Mouse (Mus musculus) ES-E14 (cell line): ENCODE results near the gene Txndc9. TPM values are rescaled to one million over a fixed set of nuclear protein-coding genes. Genes with fewer than 3 reads are reported as not detected.

Experiments
- DNase-seq: peaks from one replicate; pipeline ENCODE4 v3.0.0-alpha.2; 2013; ENCODE audit warnings: low read depth, low spot score
- H3K27ac ChIP-seq: 2 replicates; pipeline ENCODE4 v1.5.1; 2012; ENCODE audit warnings: low read depth, mild to moderate bottlenecking, low read length, moderate library complexity, mixed read lengths; ENCODE audit not compliant: poor library complexity, insufficient read depth, severe bottlenecking
- H3K36me3 ChIP-seq: 2 replicates; pipeline ENCODE4 v1.6.1; 2012; ENCODE audit warnings: mild to moderate bottlenecking, low read length, moderate library complexity, mixed read lengths; ENCODE audit not compliant: control insufficient read depth, poor library complexity, insufficient read depth, severe bottlenecking
- H3K4me1 ChIP-seq, 2 experiments: fragments of 150-350 bp in 1 of 2; sonication (generic) in 1 of 2; 2 replicates each; pipeline ENCODE4 v1.6.1; 2012; ENCODE audit warnings: low read length in 2 of 2, mild to moderate bottlenecking in 1 of 2, mixed read lengths in 1 of 2; ENCODE audit not compliant: control insufficient read depth in 2 of 2, insufficient read depth in 2 of 2, poor library complexity in 1 of 2
- H3K4me3 ChIP-seq, 2 experiments: fragments of 150-350 bp in 1 of 2; sonication (generic) in 1 of 2; 2 replicates each; pipeline ENCODE4 v1.5.1; 2012; ENCODE audit warnings: low read length in 2 of 2, low read depth in 1 of 2, mild to moderate bottlenecking in 1 of 2, mixed read lengths in 1 of 2; ENCODE audit not compliant: insufficient read depth in 1 of 2, poor library complexity in 1 of 2, severe bottlenecking in 1 of 2
- H3K9ac ChIP-seq: 2 replicates; pipeline ENCODE4 v1.6.1; 2012; ENCODE audit warnings: low read depth, mild to moderate bottlenecking, low read length, mixed read lengths; ENCODE audit not compliant: poor library complexity, insufficient read depth, severe bottlenecking
- H3K9me3 ChIP-seq: fragments of 150-350 bp; sonication (generic); 2 replicates; pipeline ENCODE4 v1.6.1; 2012; ENCODE audit warnings: low read depth, mild to moderate bottlenecking, low read length; ENCODE audit not compliant: control insufficient read depth, insufficient read depth
- CHD2 ChIP-seq: IDR thresholded peaks from 2 replicates; pipeline ENCODE4 v1.6.1; 2014; ENCODE audit warnings: mild to moderate bottlenecking, low read depth, low read length, inconsistent platforms
- HCFC1 ChIP-seq: IDR thresholded peaks from 2 replicates; pipeline ENCODE4 v1.6.1; 2012; ENCODE audit warnings: low read length, inconsistent platforms, borderline replicate concordance; ENCODE audit not compliant: insufficient read depth
- MAFK ChIP-seq: IDR thresholded peaks from 2 replicates; pipeline ENCODE4 v1.6.1; 2014; ENCODE audit warnings: mild to moderate bottlenecking, low read depth, low read length, inconsistent platforms; ENCODE audit not compliant: insufficient read depth
- ZC3H11A ChIP-seq: IDR thresholded peaks from 2 replicates; pipeline ENCODE4 v1.6.1; 2012; ENCODE audit warnings: low read depth, mild to moderate bottlenecking, inconsistent platforms, low read length, borderline replicate concordance
- ZNF384 ChIP-seq: IDR thresholded peaks from 2 replicates; pipeline ENCODE4 v1.6.1; 2012; ENCODE audit warnings: low read depth, low read length, inconsistent platforms
- in situ Hi-C, 2 experiments: fragments of 600-800 bp; cut with MboI; formaldehyde crosslinking; loops; one replicate each; pipeline ENCODE4 v1.15.1; 2025; ENCODE audit warnings: low sequenced_read_pairs in 2 of 2, inconsistent platforms in 1 of 2; ENCODE audit not compliant: unreplicated experiment in 2 of 2
- total RNA-seq: library from RNA; depleted of rRNA; stranded (reverse); fragments of 300-350 nt; gene quantifications from 2 replicates; pipeline ENCODE4 v1.2.3, GENCODE M21; 2012

The Txndc9 gene
- total RNA-seq, 1 experiment: 71.2 TPM

DNA sequence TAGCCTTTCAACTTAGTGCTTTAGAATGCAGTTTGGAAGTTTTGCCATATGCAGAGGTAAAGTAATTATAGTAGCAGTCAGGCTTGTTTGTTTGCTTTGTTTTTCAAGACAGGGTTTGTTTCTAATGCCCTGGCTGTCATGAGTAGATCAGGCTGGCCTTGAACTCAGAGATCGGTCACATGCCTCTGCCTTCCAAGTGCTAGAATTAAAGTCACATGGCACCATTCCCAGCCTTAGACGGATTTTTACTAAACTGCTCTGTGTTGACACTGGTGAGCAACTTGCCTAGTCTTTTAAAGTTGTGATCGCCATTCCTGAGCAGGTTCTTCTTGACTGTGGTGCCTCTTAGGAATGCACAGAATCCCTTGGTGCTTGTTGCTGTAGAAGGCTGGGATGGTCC is 9.0 kb upstream of the Txndc9 start:
- Histone ChIP-seq H3K9me3 (no peaks in the 10 kb centered on the region), H3K4me1 (peaks cover 0 to 6% of the 10 kb centered on the region in 2 experiments; a peak in 1 of 4 replicates), H3K36me3 (no peaks in the 10 kb centered on the region), H3K4me3 (no peak overlapping the region), H3K27ac (no peak overlapping the region), H3K9ac (no peak overlapping the region)
- in situ Hi-C loops: no loop called here
- no peak for DNase-seq
- TF ChIP-seq ZNF384: no peak
- TF ChIP-seq CHD2: no peak
- TF ChIP-seq MAFK: no peak
- TF ChIP-seq HCFC1: no peak
- TF ChIP-seq ZC3H11A: no peak

DNA sequence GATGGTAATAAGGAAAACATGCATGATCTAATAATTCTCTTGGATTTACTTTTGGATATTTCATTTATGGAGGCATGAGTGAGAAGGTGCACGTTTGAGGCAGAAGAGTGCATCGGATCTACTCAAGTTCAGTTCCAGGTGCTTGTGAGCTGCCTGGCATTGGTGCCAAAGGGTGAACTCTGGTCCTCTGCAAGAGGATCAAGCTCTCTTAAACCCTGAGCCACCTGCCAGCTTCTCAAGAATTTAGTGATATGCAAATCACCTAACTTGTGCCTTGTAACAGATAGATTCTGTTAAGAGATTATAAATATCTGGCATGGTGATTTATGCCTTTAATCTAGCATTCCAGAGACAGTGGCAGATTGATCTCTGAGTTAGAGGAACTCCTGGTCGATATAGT is 5.4 kb upstream of the Txndc9 start:
- Histone ChIP-seq H3K27ac (no peak overlapping the region), H3K9ac (no peak overlapping the region)
- in situ Hi-C loops: no loop called here

DNA sequence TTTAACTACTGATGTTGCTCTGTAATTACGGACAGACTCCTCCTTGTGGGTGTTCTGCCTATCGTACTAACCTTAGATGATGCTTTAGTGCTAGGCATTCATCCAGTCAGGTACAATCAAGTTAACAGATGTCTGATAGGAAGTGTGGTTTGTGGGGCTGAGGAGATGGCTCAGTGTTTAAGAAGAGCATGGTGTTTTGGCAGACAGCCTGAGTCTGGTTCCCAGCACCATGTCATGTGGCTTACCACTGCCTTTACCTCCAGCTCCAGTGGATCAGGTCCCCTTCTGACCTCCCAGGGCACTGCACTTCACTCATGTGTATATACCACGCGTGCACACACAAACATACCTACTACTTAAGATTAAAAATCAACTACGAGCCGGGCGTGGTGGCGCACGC is 4.3 kb upstream of the Txndc9 start:
- H3K9ac ChIP-seq: no peak overlapping the region
- H3K9me3 ChIP-seq: no peaks in the 10 kb centered on the region
- H3K4me1 ChIP-seq: peaks cover 0 to 4% of the 10 kb centered on the region in 2 experiments; a peak in 1 of 4 replicates
- no peak for TF ChIP-seq ZNF384
- TF ChIP-seq HCFC1: no peak
- no peaks in the 10 kb centered on the region for H3K36me3 ChIP-seq
- no peak overlapping the region for H3K27ac ChIP-seq
- DNase-seq: no peak
- no peak overlapping the region for H3K4me3 ChIP-seq
- in situ Hi-C loops: no loop called here

More for the DNA sequence above, 5.4 kb upstream of the Txndc9 start:
- H3K9me3 ChIP-seq: no peaks in the 10 kb centered on the region
- peaks cover 0 to 4% of the 10 kb centered on the region in 2 experiments; a peak in 1 of 4 replicates for H3K4me1 ChIP-seq
- no peak for DNase-seq
- no peaks in the 10 kb centered on the region for H3K36me3 ChIP-seq
- TF ChIP-seq MAFK: no peak
- TF ChIP-seq CHD2: no peak
- TF ChIP-seq HCFC1: no peak
- TF ChIP-seq ZNF384: no peak
- no peak overlapping the region for H3K4me3 ChIP-seq

DNA sequence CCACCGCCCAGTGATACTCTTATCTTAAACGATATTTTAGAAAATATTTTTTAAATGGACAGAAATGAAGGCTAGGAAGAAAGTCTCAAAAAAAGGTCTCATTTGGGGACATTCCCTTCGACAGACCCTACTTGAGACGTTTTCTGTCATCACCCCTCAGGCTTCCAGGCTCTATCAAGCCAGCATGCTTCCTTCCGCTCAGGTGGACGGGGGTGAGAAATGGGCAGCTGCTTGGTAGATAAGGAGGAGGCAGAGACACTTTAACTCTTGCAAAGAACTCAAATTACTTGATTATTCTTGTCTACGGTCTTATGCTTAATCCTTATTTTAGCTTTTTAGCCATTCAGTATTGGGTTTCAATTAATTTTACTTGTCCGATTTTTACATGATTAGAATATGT is 3.2 kb upstream of the Txndc9 start:
- peaks cover 2% of the 10 kb centered on the region in 2 experiments; a peak in 1 of 4 replicates for H3K4me1 ChIP-seq
- no peaks in the 10 kb centered on the region for H3K9me3 ChIP-seq
- no peak overlapping the region for H3K4me3 ChIP-seq
- no peak overlapping the region for H3K27ac ChIP-seq
- DNase-seq: no peak
- TF ChIP-seq HCFC1 (no peak), ZNF384 (no peak), ZC3H11A (no peak), MAFK (no peak)
- H3K36me3 ChIP-seq: no peaks in the 10 kb centered on the region
- in situ Hi-C loops: no loop called here
- H3K9ac ChIP-seq: no peak overlapping the region

DNA sequence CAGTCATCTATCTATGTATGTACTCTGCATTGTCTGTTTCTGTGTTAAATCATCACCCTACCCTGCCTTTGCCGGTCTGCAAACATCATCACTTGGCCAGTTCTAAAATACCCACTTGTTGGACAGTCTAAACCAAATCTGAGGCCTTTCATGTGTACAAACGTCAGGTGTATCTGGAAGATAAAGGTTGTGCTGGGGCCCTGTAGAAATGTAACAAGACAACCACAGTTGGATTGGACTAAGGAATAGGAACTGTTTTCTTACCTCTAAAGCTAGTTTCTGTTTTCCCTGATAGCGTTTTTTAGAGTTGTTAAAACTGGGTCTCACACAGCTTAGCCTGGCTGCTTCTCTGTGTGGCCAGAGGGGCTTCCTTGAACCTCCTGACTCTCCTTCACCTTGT is 1.9 kb upstream of the Txndc9 start:
- no peak overlapping the region for H3K9ac ChIP-seq
- H3K9me3 ChIP-seq: no peaks in the 10 kb centered on the region
- TF ChIP-seq ZNF384: no peak
- TF ChIP-seq HCFC1: no peak
- TF ChIP-seq MAFK: no peak
- TF ChIP-seq CHD2: no peak
- TF ChIP-seq ZC3H11A: no peak
- peaks cover 2% of the 10 kb centered on the region in 2 experiments; a peak in 1 of 4 replicates for H3K4me1 ChIP-seq
- H3K27ac ChIP-seq: no peak overlapping the region
- no peak for DNase-seq
- H3K4me3 ChIP-seq: peak overlapping the region in 1 of 2 experiments; percentile 87; a peak in 1 of 4 replicates
- H3K36me3 ChIP-seq: peaks cover 9% of the 10 kb centered on the region
- in situ Hi-C loops: no loop called here
